Mouse (Mus musculus) neural tube, embryonic 12.5 days (tissue): ENCODE data around the gene Aoc2. TPM values are rescaled to one million over a fixed set of nuclear protein-coding genes. Genes with fewer than 3 reads are reported as not detected.
A peak's percentile ranks its signal among the peaks of the same experiment; 100 is the strongest.
"Not testable (repeated sequence)": the region's sequence is repeated elsewhere in the genome, so short reads cannot be mapped to it uniquely, and the experiment has no call there.

Experiments
- ATAC-seq: fragments of 200-750 bp; cut with Nextera tagmentation; 2 replicates; pipeline ENCODE4 v1.8.0; 2017; ENCODE audit warnings: low read depth, mild to moderate bottlenecking, moderate TSS enrichment, moderate library complexity; ENCODE audit not compliant: low FRiP score
- H3K27ac ChIP-seq: fragments of 300-500 bp; sonication (generic); 2 replicates; pipeline ENCODE4 v1.5.1; 2016
- H3K27me3 ChIP-seq: fragments of 300-500 bp; sonication (generic); replicated peaks from 2 replicates; pipeline ENCODE4 v1.6.1; 2016; ENCODE audit warnings: mild to moderate bottlenecking
- H3K36me3 ChIP-seq: fragments of 300-500 bp; sonication (generic); 2 replicates; pipeline ENCODE4 v1.6.1; 2016; ENCODE audit warnings: mild to moderate bottlenecking
- H3K4me1 ChIP-seq: fragments of 300-500 bp; sonication (generic); 2 replicates; pipeline ENCODE4 v1.6.1; 2016
- H3K4me2 ChIP-seq: fragments of 300-500 bp; sonication (generic); replicated peaks from 2 replicates; pipeline ENCODE4 v1.6.1; 2016; ENCODE audit warnings: mild to moderate bottlenecking
- H3K4me3 ChIP-seq: fragments of 300-500 bp; sonication (generic); 2 replicates; pipeline ENCODE4 v1.5.1; 2016
- H3K9ac ChIP-seq: fragments of 300-500 bp; sonication (generic); 2 replicates; pipeline ENCODE4 v1.6.1; 2016; ENCODE audit warnings: mild to moderate bottlenecking
- H3K9me3 ChIP-seq: fragments of 300-500 bp; sonication (generic); 2 replicates; pipeline ENCODE4 v1.6.1; 2016; ENCODE audit warnings: mild to moderate bottlenecking
- WGBS: fragments of 180-500 bp; shearing (Covaris S2); methylation state at CpG from one replicate; pipeline ENCODE4 v1.1.7; 2016; 5-methylcytosine and 5-hydroxymethylcytosine counted together
- polyA plus RNA-seq: library from polyadenylated mRNA; unstranded; fragments of >200 nt; fragmentation: Nextera tagmentation; extraction: Ambion mirVana; gene quantifications from 2 replicates; pipeline ENCODE4 v1.2.1, GENCODE M21; 2016

The Aoc2 gene
- polyA plus RNA-seq, 1 experiment from 2014 or later = 3.0 TPM

DNA sequence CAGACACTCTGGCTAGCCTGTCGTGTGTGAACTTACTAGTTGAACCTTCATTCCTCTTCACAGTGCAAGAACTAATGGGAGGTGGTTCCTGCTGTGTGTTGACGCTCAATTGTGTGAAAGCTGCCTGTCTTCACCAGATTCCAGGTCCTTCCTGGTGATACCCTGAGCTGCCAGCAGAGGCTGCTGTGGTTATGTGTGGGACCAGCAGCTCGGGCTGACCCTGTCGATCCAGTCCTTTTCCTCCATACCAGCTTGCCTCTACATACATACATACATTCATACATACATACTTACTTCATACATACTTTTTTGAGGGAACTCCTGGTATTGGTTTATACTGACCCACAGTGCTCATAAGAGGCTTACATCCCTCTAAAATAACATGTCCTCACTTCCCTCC, 1.3 kb upstream of the Aoc2 start:
- Histone ChIP-seq H3K9ac (no peak overlapping the region), H3K4me3 (no peak overlapping the region), H3K27me3 (no peaks in the 10 kb centered on the region), H3K9me3 (no peaks in the 10 kb centered on the region), H3K4me1 (no peaks in the 10 kb centered on the region), H3K27ac (no peak overlapping the region), H3K4me2 (no peak overlapping the region), H3K36me3 (peaks cover 75% of the 10 kb centered on the region)
- ATAC-seq = no peak
- 20% methylated on average over 4 of the region's 4 CpGs for WGBS

- H3K4me1 ChIP-seq, H3K27ac ChIP-seq, H3K9me3 ChIP-seq, ATAC-seq, H3K4me2 ChIP-seq, H3K9ac ChIP-seq, H3K4me3 ChIP-seq, H3K27me3 ChIP-seq: not testable (repeated sequence)
- H3K36me3 ChIP-seq = peaks cover 59% of the 10 kb centered on the region
- WGBS = 95% methylated on average over 11 of the region's 11 CpGs
Observed at GRCm38 (mm10) chr11:101325201-101325600, 338 bp downstream of the Aoc2 start.

DNA sequence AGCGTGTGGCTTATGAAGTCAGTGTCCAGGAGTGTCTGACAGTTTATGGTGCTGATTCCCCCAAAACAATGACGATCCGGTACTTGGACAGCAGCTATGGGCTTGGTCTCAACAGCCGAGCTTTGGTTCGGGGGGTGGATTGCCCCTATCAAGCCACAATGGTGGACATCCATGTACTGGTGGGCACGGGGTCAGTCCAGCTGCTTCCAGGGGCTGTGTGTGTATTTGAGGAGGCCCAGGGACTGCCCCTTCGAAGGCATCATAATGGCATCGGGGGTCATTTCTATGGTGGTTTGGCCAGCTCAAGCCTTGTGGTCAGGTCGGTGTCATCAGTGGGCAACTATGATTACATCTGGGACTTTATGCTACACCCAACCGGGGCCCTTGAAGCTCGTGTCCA, 1.3 kb downstream of the Aoc2 start:
- Histone ChIP-seq H3K36me3 (peaks cover 49% of the 10 kb centered on the region), H3K4me2 (no peak overlapping the region), H3K9me3 (no peaks in the 10 kb centered on the region), H3K4me1 (no peaks in the 10 kb centered on the region), H3K9ac (no peak overlapping the region), H3K4me3 (no peak overlapping the region), H3K27me3 (no peaks in the 10 kb centered on the region), H3K27ac (no peak overlapping the region)
- ATAC-seq = no peak
- 85% methylated on average over 11 of the region's 11 CpGs for WGBS

DNA sequence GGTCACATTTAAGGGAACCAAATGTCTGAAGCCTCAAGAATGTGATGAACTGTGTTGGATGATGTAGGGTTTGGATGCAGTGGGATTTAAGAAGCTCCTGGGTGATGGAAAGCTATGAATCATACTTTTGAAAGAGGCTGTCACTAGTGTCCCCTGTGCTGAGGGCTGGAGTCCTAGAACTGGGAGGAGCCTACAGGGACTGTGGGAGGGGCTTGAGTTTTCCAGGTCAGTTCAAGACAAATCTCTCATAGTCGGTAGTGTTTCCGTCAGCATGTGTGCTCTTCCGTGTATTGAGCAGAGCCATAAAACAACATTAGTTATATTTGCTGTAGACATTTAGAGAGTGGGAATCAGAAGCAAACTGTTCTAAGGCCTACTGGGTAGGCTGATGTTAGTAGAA, 2.4 kb downstream of the Aoc2 start:
- peaks cover 38% of the 10 kb centered on the region for H3K36me3 ChIP-seq
- no peak overlapping the region for H3K27ac ChIP-seq
- no peak for ATAC-seq
- H3K9me3 ChIP-seq = no peaks in the 10 kb centered on the region
- H3K27me3 ChIP-seq = no peaks in the 10 kb centered on the region
- WGBS = 55% methylated on average over 3 of the region's 3 CpGs
- H3K9ac ChIP-seq = no peak overlapping the region
- H3K4me1 ChIP-seq = no peaks in the 10 kb centered on the region
- H3K4me3 ChIP-seq = no peak overlapping the region
- H3K4me2 ChIP-seq = no peak overlapping the region

DNA sequence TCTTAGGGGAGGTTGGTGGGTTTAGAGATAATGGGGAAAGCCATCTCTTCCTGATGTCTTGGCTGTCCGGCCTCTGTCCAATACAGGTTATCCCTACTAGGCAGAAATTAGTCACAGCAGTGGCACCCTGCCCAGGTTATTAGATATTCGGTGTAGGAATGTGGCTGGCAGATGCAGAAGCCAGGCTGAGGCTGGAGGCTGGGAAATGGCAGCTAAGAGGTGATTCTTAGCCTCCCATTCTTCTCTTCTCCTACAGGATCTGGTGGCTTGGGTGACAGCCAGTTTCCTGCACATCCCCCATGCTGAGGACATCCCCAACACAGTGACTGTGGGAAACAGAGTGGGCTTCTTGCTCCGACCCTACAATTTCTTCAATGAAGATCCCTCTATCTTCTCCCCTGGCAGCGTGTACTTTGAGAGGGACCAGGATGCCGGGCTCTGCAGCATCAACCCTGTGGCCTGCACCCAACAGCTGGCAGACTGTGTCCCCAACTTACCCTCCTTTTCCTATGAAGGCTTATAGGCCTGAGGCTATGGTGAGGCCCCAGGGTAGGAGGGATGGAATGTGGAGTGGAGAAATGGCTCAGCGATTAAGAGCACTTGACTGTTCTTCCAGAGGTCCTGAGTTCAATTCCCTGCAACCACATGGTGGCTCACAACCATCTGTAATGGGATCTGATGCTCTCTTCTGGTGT, 4.2 kb downstream of the Aoc2 start:
- Histone ChIP-seq H3K9ac (no peak overlapping the region), H3K4me3 (no peak overlapping the region), H3K27me3 (no peaks in the 10 kb centered on the region), H3K27ac (no peak overlapping the region), H3K9me3 (no peaks in the 10 kb centered on the region), H3K36me3 (peaks cover 20% of the 10 kb centered on the region), H3K4me2 (no peak overlapping the region), H3K4me1 (peaks cover 5% of the 10 kb centered on the region)
- no peak for ATAC-seq
- 82% methylated on average over 6 of the region's 6 CpGs for WGBS

DNA sequence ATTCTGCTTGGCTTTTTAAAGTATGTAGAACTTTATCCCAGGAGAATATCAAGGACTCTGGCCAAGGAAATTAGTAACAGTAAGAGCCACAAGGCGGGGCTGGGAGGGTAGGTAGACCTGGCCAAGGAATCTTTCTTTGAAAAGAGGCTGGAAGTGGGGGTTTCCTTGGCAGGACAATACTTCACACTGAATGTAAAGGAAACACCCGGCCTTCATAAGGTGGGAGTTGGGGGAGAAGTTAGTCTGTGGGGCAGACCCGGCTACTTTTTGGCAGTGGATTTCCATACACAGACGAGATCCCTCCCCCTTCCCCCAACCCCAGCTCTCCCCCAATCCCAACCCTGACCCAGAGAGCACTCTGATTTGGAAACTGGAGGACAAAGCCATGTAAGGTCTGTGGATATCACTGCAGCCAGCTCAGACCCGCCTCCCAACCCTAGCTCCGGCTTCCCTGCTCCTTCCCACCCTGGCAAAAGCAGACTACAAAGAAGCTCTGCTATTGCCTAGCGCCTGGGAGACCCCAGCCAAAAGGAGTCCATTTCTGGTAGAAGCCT, 5.6 kb downstream of the Aoc2 start, which contains the start of gene Aoc3:
TSS of gene Aoc3 (plus strand) at position 235 of the 554 bp plus-strand sequence.
- Histone ChIP-seq H3K9ac (no peak within 1 kb of the TSS), H3K27me3 (no peaks in the 10 kb centered on the region), H3K4me2 (no peak within 1 kb of the TSS), H3K4me1 (peaks cover 10% of the 10 kb centered on the region), H3K36me3 (peaks cover 7% of the 10 kb centered on the region), H3K9me3 (no peaks in the 10 kb centered on the region), H3K4me3 (no peak within 1 kb of the TSS), H3K27ac (no peak within 1 kb of the TSS)
- no peak for ATAC-seq
- WGBS = 76% methylated on average over 7 of the region's 7 CpGs

DNA sequence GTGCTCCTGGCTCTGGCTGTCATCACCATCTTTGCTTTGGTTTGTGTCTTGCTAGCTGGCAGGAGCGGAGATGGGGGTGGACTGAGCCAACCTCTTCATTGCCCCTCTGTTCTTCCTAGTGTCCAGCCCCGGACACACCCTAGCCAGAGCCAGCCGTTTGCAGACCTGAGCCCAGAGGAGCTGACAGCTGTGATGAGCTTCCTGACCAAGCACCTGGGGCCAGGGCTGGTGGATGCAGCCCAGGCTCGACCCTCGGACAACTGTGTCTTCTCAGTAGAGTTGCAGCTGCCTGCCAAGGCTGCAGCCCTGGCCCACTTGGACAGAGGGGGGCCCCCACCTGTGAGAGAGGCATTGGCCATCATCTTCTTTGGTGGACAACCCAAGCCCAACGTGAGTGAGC, 6.1 kb downstream of the Aoc2 start:
- ATAC-seq, H3K36me3 ChIP-seq, H3K4me3 ChIP-seq, H3K9ac ChIP-seq, H3K27ac ChIP-seq, H3K27me3 ChIP-seq, H3K9me3 ChIP-seq, H3K4me2 ChIP-seq: not testable (repeated sequence)
- WGBS = 81% methylated on average over 6 of the region's 6 CpGs
- peaks cover 10% of the 10 kb centered on the region for H3K4me1 ChIP-seq

DNA sequence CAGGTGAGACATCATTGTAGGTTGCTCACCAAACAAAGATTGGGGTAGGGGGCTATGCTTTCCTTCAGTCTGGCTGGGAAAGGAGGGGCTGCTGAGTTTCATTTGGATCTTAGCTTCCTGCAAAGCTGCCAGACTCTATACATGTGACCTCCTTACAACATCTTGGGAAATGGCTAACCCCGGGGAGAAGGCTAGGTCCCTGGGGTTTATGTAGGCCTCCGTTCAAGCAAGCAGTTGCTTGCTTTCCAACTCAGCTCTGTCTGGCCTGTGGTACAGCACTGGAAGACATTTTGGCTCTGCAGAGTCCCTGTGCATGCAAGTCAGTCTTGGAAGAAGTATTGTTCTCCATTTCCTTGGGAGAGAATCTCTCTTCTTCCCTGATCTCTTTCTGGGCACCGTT, 7.7 kb downstream of the Aoc2 start:
- no peaks in the 10 kb centered on the region for H3K36me3 ChIP-seq
- 87% methylated on average over 3 of the region's 3 CpGs for WGBS
- ATAC-seq = no peak
- no peak overlapping the region for H3K4me3 ChIP-seq
- peaks cover 15% of the 10 kb centered on the region for H3K4me1 ChIP-seq
- no peaks in the 10 kb centered on the region for H3K27me3 ChIP-seq
- H3K4me2 ChIP-seq = no peak overlapping the region
- no peaks in the 10 kb centered on the region for H3K9me3 ChIP-seq
- H3K27ac ChIP-seq = no peak overlapping the region
- no peak overlapping the region for H3K9ac ChIP-seq

DNA sequence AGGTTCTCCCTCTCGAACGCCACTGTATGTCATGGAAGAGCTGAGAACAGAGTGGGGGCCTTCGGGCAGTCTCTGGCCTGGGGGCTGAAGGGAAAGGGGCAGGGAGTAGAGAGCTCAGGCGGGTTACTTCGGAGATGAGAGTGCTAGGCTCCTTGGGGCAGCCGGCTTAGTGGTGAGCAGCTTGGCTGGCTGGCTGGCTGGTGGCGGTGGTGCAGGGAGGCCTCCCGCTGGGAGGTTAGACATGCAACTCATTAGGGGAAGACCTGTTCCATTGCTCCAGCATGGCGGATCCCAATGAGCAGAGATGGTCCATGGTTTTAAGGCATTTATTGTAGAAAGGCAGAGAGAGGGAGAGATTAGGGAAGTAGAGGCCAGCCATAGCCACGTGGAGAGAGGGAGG, 9.2 kb downstream of the Aoc2 start:
- WGBS = 28% methylated on average over 10 of the region's 10 CpGs
- Histone ChIP-seq H3K4me3 (no peak overlapping the region), H3K27me3 (no peaks in the 10 kb centered on the region), H3K9me3 (no peaks in the 10 kb centered on the region), H3K4me1 (peaks cover 22% of the 10 kb centered on the region), H3K4me2 (no peak overlapping the region), H3K36me3 (no peaks in the 10 kb centered on the region), H3K9ac (no peak overlapping the region), H3K27ac (no peak overlapping the region)
- ATAC-seq = no peak

- Histone ChIP-seq H3K9me3 (no peaks in the 10 kb centered on the region), H3K9ac (no peak overlapping the region), H3K27me3 (no peaks in the 10 kb centered on the region), H3K27ac (no peak overlapping the region), H3K4me3 (no peak overlapping the region), H3K4me2 (no peak overlapping the region), H3K4me1 (peaks cover 22% of the 10 kb centered on the region), H3K36me3 (no peaks in the 10 kb centered on the region)
- ATAC-seq = no peak
- WGBS = 5% methylated on average over 6 of the region's 6 CpGs
Observed at GRCm38 (mm10) chr11:101334516-101334915, 9.7 kb downstream of the Aoc2 start.

GRCm38 (mm10) chr11:101335685-101336084, 10.8 kb downstream of the Aoc2 start:
- WGBS = 84% methylated on average over 9 of the region's 9 CpGs

DNA sequence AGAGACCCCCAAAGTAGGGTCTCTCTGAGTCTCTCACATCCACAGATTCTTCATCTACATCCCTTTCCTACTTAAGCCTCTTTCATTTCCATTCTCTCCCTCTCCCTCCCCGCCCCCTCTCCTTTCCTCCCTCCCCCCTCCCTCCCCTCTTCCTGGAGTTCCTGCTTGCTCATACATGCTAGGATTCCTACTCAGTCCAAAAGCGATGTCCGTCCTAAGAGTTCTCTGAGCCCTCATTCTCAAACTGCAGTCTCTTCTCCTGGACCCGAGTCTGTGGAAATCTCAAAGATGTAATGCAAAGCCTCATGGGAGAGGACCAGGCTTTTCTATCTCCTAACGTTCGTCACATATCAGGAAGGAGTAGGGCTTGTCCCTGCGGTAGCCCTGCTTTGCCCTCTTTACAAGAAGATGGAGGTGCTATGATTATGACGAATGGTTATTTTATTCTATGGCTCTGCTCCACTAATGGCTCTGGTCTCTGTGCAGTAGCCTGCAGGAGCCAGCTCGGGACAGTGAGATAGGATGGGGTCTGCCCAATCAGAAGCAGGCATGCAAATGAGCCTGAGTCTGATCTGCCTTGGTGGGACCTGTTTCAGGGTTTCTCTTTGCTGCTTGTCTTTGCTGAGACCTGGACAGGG, 13.4 kb downstream of the Aoc2 start:
- Histone ChIP-seq H3K4me2 (peak overlapping the region; percentile 69), H3K27ac (no peak overlapping the region), H3K4me3 (peak overlapping the region; percentile 30), H3K9ac (0 out of 2 replicates have a peak overlapping the region, but pooled peaks have one; percentile 23), H3K27me3 (no peaks in the 10 kb centered on the region), H3K4me1 (peaks cover 22% of the 10 kb centered on the region), H3K9me3 (no peaks in the 10 kb centered on the region), H3K36me3 (no peaks in the 10 kb centered on the region)
- peak; percentile 86 for ATAC-seq
- 0% methylated on average over 9 of the region's 9 CpGs for WGBS

More at GRCm38 (mm10) chr11:101335685-101336084, 10.8 kb downstream of the Aoc2 start:
- Histone ChIP-seq H3K4me1 (peaks cover 22% of the 10 kb centered on the region), H3K27me3 (no peaks in the 10 kb centered on the region), H3K4me3 (no peak overlapping the region), H3K27ac (no peak overlapping the region), H3K36me3 (no peaks in the 10 kb centered on the region), H3K4me2 (no peak overlapping the region), H3K9ac (no peak overlapping the region), H3K9me3 (no peaks in the 10 kb centered on the region)
- no peak for ATAC-seq
